Mouse (Mus musculus): ENCODE data around the gene Glcci1.

The Glcci1 gene

GRCm38 (mm10) chr6:8545780-8546179 lies 36.4 kb downstream of the Glcci1 start:
- no peak for DNase-seq (ENCODE audit: low read depth, low spot score)

- no peak for DNase-seq (ENCODE audit: low read depth, low spot score)
Measured at GRCm38 (mm10) chr6:8551155-8551554, 41.8 kb downstream of the Glcci1 start.

DNA sequence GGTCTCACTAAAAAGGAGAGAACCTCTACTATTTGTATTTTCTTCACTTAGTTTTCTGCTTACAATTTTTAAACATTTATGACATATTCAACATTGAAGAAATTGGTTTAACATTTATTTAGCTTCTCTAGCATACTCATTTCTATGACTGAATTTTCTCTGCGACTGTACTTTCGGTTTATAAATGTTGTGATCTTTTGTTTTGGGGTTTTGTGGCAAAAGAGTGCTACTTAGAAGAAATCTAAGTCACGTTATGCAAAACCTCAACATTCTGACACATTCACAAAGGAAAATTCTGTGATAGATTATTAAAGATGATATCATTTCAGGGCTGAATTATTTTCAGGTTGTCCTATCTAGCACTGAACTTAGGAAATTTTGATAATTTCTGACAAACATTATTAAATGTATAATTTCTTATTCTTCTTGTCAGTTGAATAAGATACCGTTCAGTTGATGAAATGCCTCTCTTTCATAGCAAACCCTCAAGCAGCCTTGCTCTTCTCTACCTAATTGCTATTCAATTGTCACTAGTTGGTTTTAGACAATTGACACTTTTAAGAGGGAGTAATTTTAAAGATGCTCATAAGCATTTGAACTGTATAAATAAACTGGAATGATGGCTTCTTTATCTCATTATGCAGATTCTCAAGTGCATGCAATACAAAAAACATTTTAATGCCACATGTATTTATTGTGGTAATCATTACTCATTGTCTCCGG lies 47.6 kb downstream of the Glcci1 start:
- DNase-seq (ENCODE audit: low read depth, low spot score), result no peak

DNA sequence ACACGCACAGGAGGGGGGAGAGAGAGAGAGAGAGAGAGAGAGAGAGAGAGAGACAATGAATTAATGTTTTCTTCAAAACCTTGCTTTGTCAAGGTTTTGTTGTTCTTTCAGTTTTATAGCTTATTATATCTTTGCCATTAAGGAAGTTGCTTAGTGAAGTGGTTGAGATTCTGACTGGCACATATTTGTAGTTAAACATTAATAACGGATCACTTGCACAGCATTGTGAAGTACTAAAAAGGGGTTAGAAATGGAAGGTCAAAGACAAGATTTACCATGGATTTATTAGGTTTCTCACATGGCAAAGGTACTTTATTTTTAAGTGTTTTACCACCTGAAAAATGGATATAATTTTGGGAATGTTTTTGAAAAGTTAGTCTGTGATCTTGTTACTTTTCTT lies 51.3 kb downstream of the Glcci1 start:
- DNase-seq (ENCODE audit: low read depth, low spot score), result no peak

DNA sequence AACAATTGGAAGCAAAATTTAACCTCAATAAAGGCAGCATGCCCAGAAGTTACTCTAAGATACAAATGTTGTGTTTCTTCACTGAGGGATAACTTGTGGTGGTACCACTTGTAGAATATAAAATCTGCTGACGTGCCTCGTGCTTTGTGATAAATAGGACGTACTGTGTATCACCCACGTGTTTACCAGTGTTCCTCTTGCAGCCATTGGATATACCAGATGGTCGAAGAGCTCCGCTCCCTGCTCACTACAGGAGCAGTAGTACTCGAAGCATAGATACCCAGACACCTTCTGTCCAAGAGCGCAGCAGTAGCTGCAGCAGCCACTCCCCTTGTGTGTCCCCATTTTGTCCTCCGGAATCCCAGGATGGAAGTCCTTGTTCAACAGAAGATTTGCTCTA lies 73.0 kb downstream of the Glcci1 start:
- no peak for DNase-seq (ENCODE audit: low read depth, low spot score)

- no peak for DNase-seq (ENCODE audit: low read depth, low spot score)
Measured at GRCm38 (mm10) chr6:8583892-8584291, 74.5 kb downstream of the Glcci1 start.

DNA sequence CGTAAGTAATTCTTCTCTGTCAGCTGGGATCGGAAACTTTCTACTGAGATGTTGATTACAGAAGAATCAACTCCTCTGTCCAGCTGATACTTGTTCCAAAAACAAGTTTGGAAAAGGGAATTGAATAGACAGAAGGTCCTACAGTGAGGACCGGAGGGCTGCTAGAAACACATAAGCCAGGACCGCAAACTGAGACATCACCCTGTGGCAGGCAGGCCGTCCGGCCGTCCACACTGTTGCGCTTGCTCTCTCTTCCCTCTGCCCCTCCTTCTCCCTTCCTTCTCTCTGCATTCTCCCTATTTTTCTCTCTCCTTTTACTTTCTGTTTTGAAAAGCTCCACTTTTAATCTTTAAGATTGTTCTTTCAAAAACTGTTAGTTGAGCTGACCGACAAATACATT lies 82.3 kb downstream of the Glcci1 start:
- DNase-seq (ENCODE audit: low read depth, low spot score), result no peak

DNA sequence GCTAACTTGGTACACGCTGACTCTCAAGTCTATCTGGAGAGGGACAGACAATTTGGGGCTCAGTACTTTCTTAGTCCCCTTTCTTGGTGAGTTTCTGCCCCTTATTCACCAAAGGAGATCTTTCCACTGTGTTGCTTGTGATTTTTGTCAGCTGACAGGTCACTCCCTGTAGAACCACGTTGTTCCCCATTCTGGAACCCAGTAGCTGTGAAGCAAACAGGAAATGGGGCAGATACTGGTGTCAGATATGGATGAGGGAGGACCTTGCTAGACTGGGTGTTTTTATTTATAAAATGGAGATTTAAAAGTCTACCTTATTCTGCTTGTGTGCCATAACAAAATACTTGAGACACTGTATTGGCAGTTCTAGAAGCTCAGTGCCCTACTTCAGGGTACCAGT lies 108.0 kb downstream of the Glcci1 start:
- DNase-seq (ENCODE audit: low read depth, low spot score), result no peak

DNA sequence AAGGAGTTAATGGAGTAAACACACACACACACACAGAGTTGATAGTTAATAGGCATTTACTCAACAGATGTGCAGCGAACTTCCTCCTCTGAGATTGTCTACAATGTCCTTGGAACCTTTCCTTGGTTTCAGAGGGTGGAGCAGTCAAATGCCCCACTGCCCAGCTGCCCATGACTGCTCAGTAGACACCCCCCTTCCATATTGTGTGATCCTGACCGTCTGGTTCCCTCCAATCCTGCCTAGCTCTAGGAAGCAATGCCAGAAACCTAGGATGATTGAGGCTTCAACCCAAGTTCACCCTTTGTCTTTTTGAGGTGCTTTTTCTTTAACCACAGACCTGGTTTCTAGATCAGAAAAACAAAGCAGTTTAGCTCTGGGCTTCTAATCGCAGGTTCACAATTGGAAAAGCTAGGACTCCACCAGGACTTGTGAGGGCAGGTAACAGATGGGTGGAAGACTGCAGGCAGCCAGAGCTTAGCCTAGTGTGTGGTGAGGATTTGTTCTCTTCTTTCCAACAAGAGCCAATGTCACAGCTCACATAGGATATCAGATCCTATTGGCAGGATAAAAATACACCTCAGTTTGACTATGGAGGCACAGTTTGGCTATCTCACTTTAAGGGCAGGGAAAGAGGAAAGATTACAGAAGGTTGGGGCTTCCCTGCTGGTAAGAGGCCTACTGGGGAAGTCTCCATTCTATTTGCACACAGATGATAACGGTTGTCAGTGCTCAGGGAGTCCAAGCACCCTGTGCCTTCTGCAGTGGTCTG lies 110.4 kb downstream of the Glcci1 start:
- no peak for DNase-seq (ENCODE audit: low read depth, low spot score)

GRCm38 (mm10) chr6:8623045-8623444 lies 113.6 kb downstream of the Glcci1 start:
- DNase-seq (ENCODE audit: low read depth, low spot score), result no peak

DNA sequence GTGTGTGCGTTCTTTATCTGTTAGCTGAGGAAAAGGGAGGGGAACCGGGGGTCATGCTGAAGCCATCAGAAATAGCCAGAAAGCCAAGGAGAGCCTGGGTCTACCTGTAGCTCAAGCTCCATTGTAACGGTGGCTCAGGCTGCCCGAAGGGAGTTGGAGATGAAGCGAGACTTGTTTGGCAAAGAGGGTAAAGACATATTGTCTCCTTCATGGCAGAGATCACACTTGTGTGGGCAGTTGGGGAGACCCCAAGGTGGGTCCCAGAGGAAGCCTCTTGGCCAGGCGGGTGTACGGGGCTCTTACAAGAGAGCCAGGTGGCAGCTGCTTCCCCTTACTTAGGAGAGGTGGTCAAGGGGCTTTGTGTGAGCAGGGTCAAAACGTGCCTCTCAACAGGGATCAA lies 118.8 kb downstream of the Glcci1 start:
- DNase-seq (ENCODE audit: low read depth, low spot score), result no peak

GRCm38 (mm10) chr6:8628715-8629267 lies 119.4 kb downstream of the Glcci1 start:
- DNase-seq (ENCODE audit: low read depth, low spot score), result no peak

GRCm38 (mm10) chr6:8630531-8630930 lies 121.1 kb downstream of the Glcci1 start:
- no peak for DNase-seq (ENCODE audit: low read depth, low spot score)

GRCm38 (mm10) chr6:8631362-8631761 lies 122.0 kb downstream of the Glcci1 start:
- DNase-seq (ENCODE audit: low read depth, low spot score), result peak; percentile 55

GRCm38 (mm10) chr6:8631986-8632632 lies 122.7 kb downstream of the Glcci1 start:
- peak; percentile 20 for DNase-seq (ENCODE audit: low read depth, low spot score)

DNA sequence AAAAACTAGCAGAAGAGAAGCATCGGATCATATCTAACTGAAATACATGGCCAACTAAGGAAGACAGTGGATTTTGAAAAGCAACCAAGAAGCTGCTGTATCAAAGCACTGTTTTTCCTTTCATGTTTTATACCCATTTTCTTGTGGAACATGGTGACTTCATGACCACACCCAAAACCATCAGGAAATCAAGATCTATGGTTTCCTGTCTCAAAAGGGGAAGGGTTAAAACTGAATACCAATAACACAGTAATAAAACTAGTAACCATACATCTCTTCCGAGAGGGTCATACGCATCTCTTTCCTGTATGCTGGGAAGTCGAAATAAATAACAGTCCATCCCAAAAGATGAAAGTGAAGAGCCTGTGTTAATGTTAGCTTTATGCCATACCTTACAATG lies 123.3 kb downstream of the Glcci1 start:
- no peak for DNase-seq (ENCODE audit: low read depth, low spot score)

GRCm38 (mm10) chr6:8638122-8638521 lies 128.7 kb downstream of the Glcci1 start:
- DNase-seq (ENCODE audit: low read depth, low spot score), result no peak

GRCm38 (mm10) chr6:8638899-8639298 lies 129.5 kb downstream of the Glcci1 start:
- no peak for DNase-seq (ENCODE audit: low read depth, low spot score)

GRCm38 (mm10) chr6:8639526-8639925 lies 130.1 kb downstream of the Glcci1 start:
- DNase-seq (ENCODE audit: low read depth, low spot score), result no peak

DNA sequence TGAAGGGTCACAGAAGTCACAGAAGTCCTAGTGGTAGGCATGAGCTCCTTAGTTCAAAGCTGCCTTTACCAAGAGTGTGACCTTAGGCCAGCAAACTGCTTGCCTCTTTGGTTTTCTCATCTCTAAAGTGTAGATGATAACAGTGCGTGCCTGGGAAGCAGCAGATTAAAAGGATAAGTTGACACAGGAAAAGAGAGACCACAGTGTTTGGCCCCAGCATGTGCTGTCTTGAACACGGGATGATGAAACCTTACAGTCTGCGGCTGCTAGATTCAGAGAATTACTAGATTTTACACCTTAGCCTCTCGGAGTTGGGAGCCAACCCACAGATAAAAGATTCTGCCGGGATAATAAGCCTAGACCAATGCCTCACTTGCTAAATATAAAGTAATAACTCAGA lies 131.5 kb downstream of the Glcci1 start:
- DNase-seq (ENCODE audit: low read depth, low spot score), result no peak

DNA sequence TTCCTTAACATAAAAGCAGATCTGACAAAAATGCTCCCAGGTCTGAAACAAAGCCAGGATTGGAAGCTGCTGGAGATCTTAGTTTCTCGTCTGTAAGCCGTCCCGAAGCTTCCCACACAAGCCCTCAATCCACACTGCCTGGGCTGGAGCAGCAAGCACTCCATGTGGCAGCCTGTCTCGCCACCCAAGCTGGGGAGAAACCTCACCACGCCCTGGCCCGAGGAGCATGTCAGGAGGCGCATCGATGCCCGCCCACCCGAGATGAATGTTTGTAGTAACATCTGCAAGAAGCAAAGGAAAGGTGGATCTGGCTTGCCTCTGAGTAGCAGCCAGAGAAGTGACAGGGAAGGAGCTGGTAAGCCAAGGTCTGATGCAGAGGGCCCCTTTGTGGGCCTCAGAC lies 135.3 kb downstream of the Glcci1 start:
- DNase-seq (ENCODE audit: low read depth, low spot score), result no peak

DNA sequence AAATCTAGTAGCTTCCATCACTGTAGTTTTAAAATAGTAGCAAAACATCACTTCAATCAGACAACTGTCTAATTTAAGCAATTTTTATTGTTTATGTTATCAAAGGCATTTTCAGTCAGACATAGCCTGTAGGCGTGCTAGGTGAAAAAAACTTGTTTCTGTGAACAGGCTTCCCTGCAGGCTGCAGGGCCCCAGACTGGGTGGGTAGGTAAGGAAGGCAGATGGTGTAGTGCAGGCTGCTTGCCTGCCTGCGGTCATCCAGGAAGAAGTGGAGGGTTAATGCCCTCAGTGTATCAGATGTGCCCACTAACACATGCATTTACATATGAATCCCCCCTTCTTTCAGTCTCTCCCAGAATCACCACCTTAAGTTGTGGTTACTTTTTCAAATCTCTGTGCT lies 136.3 kb downstream of the Glcci1 start:
- no peak for DNase-seq (ENCODE audit: low read depth, low spot score)

All from mesoderm, embryonic 11.5 days (tissue).